Mouse (Mus musculus) cerebellum, adult (tissue): ENCODE measurements around the gene Psma7.

Source experiments
- ATAC-seq: cut with Nextera tagmentation; 2 replicates; pipeline ENCODE4 v1.9.2; 2017; ENCODE audit warnings: mild to moderate bottlenecking, moderate library complexity, mixed read lengths; ENCODE audit not compliant: insufficient number of reproducible peaks, low FRiP score, low TSS enrichment

Gene Psma7

DNA sequence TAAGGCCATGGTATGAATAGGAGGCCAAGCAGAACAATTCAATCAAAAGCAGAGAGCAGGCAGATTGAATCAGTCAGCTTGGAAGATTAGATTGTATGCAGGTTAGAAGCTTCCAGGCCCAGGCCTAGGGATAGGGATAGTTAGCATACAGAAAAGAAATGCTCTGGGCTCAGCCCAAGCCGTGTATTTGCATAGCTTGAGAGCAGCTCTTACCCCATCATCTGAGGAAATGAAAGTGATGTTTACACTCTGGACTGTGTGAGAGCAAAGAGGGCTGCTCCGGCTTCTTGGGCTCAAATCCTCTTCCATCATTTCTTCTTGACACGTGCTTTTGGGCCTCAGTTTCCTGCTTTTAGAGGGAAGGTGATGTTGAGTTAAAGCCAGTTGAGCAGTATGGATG is 5.3 kb upstream of the Psma7 start:
- no peak for ATAC-seq

DNA sequence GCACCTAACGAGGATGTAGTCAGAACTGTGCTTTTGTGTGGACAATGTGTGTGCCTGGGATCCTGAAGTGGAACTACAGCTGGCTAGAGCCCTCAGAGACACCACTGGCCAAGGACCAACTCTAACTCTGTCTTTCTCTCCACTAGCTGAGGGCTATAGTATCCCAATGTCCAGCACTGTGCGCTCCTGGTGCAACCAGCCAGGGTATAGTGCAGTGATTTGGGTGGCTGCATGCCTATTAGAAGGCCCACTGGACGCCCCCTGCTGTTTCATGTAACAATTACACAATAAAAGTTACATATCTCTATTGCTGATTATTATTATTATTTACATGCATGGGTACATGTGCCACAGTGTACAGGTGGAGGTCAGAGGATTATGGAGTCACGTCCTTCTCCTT is 3.0 kb upstream of the Psma7 start:
- ATAC-seq = no peak

DNA sequence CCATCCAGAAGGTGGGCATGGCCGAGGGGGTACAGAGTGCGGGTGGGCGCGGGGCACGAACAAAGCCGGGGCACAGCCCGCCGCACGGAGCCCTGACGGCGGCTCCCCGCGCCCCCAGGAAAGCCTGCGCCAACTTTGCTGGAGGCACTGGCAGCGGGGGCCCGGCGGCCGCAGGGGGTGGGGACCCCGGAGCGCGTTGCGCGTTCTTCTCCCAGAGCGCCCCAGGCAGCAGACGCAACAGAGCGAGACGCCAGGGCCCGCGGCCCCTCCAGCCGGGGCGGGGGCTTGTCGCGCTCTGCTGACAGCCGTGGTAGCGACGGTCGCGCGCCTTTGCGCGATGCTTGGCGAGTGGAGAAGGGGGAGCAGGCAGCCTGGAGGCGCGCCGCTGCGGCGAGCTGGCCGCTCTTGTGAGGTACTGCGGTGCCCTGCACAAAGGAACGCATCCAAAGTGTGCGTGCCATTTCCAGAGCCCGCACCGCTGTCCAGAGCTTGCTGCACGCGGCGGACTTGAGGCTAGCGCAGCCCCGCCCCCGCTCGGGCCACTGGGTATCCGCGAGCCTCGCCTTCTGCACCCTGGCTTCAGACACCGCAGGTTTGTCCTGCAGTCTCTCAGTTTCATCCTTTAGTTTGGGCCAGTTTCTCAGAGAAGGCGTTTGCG is 754 bp upstream of the Psma7 start:
- ATAC-seq = peak; percentile 12; the same call in 1 of the 2 replicates

DNA sequence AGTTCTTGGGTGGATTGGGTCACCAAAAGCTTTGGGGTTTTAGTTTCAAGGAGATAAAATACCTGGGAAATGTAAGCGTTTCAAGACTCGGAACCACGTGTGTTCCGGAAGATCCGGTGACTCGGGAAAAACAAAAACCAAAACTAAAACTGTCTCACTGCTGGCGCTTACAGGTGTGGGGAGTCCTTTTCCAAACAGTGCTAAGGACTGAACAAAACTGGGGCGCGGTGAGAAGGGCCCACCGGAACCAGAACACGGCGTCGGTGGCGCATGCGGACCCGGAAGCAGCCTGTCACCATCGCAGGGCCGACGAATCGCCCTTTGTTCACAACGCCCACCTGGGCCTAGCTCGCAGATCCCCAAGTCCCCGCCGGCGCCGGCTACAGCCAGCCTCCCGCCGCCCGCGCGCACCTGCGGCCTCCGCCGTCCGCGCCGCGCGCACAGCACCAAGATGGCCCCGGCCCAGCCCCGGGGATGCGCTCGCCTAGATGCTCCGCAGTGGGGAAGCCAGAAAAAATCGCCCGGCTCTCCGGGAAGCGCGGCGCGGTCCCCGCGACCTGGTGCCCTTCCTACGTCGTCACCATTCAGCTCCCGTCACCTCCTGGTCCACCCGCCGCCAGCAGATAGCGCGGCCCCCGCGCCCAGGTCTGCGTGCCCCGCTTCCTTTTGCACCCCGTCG is 517 bp downstream of the Psma7 start:
- ATAC-seq = peak; percentile 10; the same call in 1 of the 2 replicates

DNA sequence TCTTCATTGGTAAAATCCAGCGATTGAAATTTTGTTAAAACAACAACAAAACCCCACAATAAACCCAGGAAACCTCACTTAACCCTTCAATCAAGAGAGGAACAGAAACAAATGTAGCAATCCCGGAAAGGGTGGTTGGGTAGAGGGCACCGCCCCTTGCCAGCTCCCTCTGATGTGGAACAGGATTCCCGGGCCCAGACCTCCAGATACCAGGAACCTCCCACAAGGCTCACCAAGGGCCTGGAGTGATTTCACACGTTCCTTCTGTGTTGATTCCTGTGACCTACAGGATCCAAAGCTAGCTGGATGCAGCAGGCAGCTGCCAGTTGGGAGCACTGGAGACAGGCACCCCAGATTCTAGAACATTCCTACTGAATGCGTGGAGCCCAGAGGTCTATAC is 1.8 kb downstream of the Psma7 start:
- no peak for ATAC-seq

DNA sequence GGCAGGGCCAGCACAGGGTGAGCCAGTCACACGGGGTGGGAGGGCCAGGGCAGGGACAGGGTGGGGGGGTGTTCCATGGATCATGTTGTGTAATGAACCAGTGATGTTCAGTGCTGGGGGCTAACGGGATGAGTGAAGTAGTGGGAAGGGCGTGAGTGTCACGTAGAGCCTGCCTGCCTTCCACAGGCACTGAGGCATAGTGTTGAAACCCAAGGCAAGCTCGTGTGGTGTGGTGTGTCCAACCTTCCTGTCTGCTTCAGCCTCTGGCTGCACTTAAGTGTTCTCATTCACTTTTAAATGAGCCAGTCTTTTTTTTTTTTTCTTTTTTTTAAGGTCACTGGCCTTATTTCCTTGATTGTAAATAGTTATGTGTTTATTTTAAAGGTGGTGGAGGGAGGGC is 7.5 kb downstream of the Psma7 start:
- no peak for ATAC-seq

DNA sequence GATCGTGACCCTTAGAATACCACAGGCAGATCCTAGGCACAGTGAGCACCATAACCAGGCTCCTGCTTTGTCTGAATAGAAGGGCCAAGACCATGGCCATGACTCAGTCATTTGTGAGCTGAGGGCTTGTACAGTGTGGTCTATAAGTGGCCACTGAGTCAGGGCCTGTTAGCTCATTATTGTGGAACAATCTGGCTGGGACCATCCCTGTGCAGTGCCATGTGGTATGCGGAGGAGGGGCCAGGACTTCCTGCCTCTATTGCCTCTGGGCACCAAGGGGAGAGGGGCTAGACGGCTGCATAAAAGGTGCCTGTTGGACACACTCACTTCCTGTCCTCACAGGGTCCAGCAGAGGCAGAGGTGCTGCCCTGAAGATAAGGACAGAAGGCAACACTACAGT is 8.3 kb downstream of the Psma7 start:
- no peak for ATAC-seq

DNA sequence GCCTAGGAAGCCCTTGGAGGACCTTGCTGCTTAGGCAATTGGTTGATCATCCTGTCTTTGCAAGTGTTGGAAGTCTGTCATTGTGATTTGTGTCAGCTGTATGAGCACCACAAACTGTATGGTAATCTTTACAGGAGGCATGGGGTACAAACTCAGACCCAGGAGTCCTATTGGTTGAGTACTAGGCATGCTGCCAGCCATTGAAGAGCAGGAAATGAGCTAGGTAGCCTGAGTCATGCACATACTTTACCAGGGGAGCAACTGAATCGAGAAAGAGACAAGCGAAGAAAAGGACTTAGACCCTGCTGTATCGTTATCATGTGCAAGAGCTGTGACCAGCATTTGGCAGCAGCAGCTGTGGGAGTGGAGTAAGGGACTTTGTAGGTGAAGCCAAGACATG is 9.3 kb downstream of the Psma7 start:
- no peak for ATAC-seq

DNA sequence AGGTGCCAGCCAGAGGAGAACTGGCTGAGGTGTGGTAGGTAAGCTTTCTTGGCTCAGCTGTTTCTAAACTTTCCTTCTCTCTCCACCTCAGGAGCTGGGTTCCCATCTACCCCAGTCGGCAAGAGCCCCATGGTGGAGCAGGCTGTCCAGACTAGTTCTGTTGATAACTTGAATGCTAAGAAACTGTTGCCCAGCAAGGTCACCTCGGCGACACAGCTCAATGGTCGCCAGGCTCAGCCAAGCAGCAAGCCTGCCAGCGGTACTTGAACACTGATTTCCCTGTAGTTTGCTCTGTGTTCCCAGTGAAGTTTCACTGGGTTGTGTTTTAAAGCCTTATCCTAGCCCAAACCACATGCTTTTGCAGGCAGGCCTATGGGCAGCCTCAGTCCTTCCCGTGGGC is 11.0 kb downstream of the Psma7 start:
- no peak for ATAC-seq

DNA sequence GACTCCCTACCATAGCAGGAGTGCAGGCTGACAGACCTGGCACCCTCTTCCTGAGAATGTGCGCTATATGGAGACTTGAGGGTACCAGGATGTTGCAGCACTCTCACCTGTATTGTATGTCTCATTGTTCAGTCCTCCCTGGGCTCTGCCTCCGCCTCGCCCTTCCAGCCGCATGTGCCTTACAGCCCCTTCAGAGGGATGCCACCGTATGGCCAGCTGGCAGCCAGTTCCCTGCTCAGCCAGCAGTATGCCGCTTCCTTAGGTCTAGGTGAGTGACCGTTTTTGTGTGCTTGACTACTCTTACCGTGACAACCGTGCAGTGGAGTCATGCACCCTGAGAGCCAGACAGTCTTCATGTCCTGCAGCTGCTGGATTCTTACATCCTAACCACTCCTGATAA is 14.5 kb downstream of the Psma7 start:
- ATAC-seq = no peak

DNA sequence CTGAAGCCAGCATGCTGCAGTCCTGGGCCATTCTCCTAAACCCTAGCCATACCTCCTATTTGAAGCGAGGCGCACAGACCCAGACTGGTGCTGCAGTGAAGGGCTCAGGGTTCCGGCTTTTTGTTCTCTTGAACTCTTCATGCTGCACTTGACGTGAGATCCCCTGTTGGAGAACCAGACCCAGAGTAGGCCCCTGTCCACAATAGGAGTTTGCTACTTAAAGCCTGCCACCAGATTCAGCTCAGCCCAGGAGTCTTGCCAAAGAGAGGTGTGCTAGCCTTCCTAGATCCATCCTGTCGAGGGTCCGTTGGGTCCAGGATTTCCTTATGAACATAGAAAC is 16.4 kb downstream of the Psma7 start:
- no peak for ATAC-seq

DNA sequence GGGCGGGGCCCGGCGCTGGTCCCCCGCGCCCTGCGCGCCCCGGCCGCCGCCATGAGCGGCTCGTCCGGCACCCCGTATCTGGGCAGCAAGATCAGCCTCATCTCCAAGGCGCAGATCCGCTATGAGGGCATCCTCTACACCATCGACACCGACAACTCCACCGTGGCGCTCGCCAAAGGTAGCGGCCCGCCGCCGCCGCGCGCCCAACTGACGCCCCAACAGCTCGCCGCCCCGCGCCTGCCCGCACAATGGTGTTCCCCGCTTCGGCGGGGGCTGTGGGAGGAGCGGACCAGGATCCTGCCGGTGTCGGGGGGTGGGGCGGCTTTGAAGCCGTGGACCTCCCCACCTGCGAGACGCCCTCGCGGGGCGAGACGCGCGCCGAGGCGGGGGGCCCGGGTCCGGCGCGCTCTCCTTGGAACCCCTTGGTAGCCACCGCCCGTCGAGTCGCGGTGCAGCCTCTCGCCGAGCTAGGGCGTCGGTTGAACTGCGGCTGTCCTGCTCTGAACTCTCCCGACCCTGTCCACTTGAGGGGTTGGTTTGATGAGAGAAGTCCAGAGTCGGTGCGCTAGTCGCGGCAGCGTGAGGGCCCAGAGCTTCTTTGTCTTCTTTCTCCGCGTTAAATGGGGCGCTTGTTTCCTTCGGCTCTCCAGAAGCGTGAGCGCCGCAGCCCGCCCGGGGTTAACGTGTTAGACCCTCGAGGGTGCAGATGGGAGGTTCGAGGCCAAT is 16.9 kb downstream of the Psma7 start:
- peak; percentile 23 for ATAC-seq

DNA sequence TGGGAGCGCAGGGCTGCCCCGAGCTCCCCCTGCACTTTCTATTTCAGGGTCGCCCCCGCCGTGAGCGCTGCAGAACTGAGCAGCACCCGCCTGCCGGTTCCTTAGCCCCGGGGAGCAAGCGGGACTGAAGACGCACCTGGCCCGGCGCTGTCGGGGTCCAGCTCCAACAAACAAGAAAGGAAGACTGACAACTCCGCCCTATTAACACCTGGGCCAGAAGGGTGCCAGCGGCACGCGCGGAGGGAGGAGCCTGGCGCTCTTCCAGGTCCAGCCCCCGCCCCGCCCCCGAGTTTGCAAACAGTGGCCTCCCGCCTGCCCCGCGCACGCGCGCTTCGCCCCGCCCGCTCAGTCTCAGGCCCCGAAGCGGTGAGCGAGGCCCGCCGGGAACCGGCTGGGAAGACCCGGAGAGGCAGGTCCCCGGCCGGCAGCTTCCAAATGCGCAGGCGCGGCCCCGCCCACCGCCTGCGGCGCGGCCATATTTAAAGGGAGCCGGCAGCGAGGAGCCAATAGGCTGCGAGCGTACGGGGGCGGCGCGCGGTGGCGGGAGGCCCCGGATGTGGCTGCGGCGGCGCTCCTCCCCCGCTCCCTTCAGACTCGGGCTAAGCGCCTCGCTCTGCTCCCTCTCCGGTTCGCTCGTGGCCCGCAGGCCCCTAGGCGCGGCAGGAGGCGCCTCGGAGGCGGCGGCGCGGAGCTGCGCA is 17.7 kb downstream of the Psma7 start, which contains the start of gene Lsm14b:
Gene Lsm14b (plus strand): TSS at position 587 of the 698 bp plus-strand sequence.
- ATAC-seq = peak; percentile 80

DNA sequence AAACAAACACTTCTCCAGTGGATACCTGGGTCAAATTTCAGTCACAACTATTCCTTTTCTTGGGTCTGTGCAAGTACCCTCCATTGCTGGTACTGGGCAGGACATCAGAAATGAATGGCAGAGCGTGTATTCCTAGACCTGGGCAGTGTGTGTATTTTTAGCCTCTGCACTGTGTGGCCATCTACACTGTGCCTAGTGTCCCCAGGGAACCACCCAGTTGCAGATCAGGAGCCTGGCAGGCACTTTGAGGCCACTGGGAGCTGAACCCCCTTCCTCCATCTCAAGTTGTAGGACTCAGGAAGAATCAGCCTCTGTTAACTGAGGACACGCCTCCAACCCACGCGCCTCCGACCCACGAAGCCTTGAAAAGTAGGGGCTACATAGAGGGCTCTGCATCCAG is 19.5 kb downstream of the Psma7 start:
- ATAC-seq = no peak

DNA sequence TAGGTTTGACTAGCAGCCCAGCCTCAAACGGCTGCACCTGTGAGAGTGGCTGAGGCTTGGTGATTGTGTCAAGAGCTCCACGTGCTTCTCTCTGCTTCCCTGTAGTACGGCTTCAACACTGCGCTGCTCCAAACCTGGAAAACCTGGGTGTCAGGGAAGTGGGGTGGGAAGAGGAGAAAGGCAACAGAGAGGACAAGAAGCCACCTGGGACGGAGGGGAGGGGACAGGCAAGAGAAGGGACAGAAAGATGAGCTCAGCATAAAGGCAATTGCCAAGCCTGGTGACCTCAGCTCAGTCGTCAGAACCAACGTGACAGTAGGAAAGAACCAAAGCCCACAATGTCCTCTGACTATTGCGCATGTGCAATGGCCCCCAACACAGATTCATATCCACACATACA is 21.3 kb downstream of the Psma7 start:
- no peak for ATAC-seq

DNA sequence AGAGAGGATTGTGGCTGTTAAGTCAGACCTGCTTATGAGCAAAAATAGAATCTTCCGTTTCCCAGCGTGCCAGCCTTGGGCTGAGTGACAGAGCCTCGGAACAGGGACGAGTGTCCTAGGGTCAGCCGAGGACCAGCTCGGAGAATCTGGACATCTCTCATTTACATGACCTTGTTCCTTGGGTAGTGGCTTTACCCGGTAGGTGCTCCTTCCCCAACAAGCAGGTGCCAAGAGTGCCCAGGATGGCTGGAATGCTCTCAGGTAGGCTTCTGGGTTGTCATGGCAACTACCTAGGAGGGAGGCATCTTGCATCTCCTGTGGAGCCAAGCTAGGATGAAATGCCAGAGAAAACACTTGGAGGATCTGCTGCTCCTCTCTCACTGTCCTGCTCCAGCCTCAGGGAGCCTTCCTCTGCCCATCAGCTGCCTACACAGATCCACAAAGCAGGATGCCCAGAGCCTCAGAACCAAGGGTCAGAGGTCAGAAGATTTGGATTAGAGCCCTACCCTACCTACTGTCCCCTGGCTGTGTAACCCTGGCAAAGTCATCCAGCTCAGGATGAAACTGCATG is 22.1 kb downstream of the Psma7 start:
- peak; percentile 49 for ATAC-seq

DNA sequence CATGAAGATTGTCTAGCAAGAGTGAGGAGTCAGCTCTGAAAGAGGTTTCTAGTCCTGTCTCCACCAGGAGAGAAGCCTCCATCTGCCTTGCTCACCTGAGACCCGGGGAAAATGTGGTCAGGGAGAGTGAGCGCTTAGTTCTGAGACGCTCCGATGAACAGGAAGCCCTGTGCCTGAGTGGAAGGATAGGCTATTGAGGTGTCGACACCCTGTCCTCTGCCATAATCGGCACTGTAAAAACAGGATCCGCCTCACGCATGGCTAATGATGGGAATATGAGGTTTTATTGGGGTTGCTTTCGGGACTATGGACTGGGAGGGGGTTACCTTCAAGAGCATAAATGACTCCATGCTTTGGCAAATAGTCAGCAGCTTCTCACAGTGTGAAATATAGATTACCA is 23.7 kb downstream of the Psma7 start:
- no peak for ATAC-seq

DNA sequence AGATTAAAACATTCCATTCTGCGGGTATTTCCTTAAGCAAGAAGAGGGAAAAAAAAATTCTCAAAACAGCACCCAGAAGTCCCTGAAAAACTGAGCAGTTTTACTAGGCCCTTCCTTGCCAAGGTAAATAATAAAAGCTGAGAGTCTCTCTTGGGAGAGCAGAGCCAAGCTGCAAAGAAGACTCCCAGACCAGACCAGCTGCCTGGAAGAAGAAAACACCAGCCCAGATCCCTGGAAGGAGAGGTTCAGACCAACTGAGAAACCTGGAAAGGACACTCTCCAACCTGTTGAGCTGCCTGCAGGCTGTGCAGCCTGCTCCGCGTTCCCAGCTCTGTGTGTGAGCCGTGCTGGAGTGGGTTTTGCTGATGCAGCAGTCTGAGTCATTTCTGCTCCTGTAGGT is 24.6 kb downstream of the Psma7 start:
- no peak for ATAC-seq

DNA sequence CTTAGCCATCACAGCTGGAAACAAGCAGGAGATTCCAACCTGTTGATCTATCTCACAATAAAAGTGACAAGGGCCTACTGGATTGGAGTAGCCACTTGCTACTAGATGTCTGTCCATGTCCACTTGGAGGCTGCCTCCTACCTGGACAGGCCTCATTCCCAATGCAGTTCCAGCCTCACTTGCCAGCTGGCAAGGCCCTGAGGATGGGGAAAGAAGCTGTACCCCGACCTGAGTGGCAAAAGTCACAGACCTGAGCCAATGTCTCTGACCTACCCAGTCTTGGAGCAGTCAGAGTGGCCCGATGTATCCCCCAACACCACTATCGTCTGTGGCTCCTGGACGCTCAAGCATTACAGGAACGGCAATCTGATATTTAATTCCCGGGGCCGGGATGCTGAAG is 28.5 kb downstream of the Psma7 start:
- ATAC-seq = no peak

DNA sequence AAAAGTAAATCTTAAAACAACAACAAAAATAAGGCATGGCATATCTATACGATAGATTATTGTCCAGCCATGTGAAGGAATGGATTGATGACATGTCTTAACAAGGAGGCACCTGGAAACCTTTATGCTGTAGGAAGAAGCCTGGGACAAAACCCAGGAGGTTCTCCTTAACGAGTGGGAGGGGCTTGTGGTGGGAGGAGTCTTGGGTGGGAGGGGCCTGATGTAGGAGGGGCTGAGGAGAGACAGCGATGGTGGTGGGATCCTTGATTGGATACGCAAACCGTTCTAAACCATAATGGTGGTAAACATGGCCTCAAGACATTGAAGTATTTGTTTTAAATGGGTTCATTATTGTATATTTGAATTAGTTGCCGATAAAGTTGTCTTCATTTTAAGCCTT is 30.9 kb downstream of the Psma7 start:
- no peak for ATAC-seq

DNA sequence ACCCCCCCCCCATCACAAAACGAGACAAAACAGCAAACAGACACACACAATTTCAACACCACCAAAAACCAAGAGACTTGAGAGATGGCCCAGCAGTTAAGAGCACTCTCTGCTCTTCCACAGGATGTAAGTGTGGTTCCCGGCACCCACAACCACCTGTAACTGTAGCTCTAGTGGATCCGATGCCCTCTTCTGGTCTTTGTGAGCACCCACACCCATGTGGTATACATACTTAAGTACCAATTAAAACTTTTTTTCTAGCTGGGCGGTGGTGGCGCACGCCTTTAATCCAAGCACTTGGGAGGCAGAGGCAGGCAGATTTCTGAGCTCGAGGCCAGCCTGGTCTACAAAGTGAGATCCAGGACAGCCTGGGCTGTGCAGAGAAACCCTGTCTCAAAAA is 31.5 kb downstream of the Psma7 start:
- no peak for ATAC-seq
